Mouse (Mus musculus) liver, embryonic 16.5 days (tissue): ENCODE data around the gene Gm10718. TPM values are rescaled to one million over a fixed set of nuclear protein-coding genes. Genes with fewer than 3 reads are reported as not detected.
"Not testable (repeated sequence)": the region's sequence is repeated elsewhere in the genome, so short reads cannot be mapped to it uniquely, and the experiment has no call there.

Experiments
- ATAC-seq: fragments of 200-750 bp; cut with Nextera tagmentation; 2 replicates; pipeline ENCODE4 v1.8.0; 2017; ENCODE audit warnings: low read depth, mild to moderate bottlenecking, moderate number of reproducible peaks, moderate library complexity
- H3K27ac ChIP-seq: fragments of 300-500 bp; sonication (generic); 2 replicates; pipeline ENCODE4 v1.5.1; 2014; ENCODE audit warnings: mild to moderate bottlenecking, low read length
- H3K27me3 ChIP-seq: fragments of 300-500 bp; sonication (generic); 2 replicates; pipeline ENCODE4 v1.6.1; 2014; ENCODE audit warnings: low read depth, low read length, mixed read lengths; ENCODE audit not compliant: control insufficient read depth, insufficient read depth
- H3K36me3 ChIP-seq: fragments of 300-500 bp; sonication (generic); 2 replicates; pipeline ENCODE4 v1.6.1; 2014; ENCODE audit warnings: mild to moderate bottlenecking; ENCODE audit not compliant: control insufficient read depth, insufficient read depth
- H3K4me1 ChIP-seq: fragments of 300-500 bp; sonication (generic); 2 replicates; pipeline ENCODE4 v1.6.1; 2014; ENCODE audit warnings: low read depth, low read length, mixed read lengths; ENCODE audit not compliant: control insufficient read depth
- H3K4me2 ChIP-seq: fragments of 300-500 bp; sonication (generic); 2 replicates; pipeline ENCODE4 v1.6.1; 2014; ENCODE audit warnings: low read depth, low read length, mixed read lengths
- H3K4me3 ChIP-seq: fragments of 300-500 bp; sonication (generic); 2 replicates; pipeline ENCODE4 v1.5.1; 2014; ENCODE audit warnings: low read depth, mild to moderate bottlenecking, low read length
- H3K9ac ChIP-seq: fragments of 300-500 bp; sonication (generic); 2 replicates; pipeline ENCODE4 v1.6.1; 2014; ENCODE audit warnings: low read depth, low read length
- H3K9me3 ChIP-seq: fragments of 300-500 bp; sonication (generic); replicated peaks from 2 replicates; pipeline ENCODE4 v1.6.1; 2016; ENCODE audit warnings: low read length; ENCODE audit not compliant: control insufficient read depth
- WGBS: fragments of 180-500 bp; shearing (Covaris S2); extraction: QIAGEN DNeasy Blood & Tissue Kit; methylation state at CpG from one replicate; pipeline ENCODE4 v1.1.7; 2014; ENCODE audit not compliant: insufficient replicate concordance; 5-methylcytosine and 5-hydroxymethylcytosine counted together
- polyA plus RNA-seq: library from polyadenylated mRNA; unstranded; fragments of >200 nt; fragmentation: Nextera tagmentation; extraction: Ambion mirVana; gene quantifications from 2 replicates; pipeline ENCODE4 v1.2.1, GENCODE M21; 2015

The Gm10718 gene
- polyA plus RNA-seq, 1 experiment from 2014 or later = not detected

GRCm38 (mm10) chr9:3023985-3024648, 770 bp downstream of the Gm10718 start:
- WGBS = 48% methylated on average over 14 of the region's 16 CpGs

DNA sequence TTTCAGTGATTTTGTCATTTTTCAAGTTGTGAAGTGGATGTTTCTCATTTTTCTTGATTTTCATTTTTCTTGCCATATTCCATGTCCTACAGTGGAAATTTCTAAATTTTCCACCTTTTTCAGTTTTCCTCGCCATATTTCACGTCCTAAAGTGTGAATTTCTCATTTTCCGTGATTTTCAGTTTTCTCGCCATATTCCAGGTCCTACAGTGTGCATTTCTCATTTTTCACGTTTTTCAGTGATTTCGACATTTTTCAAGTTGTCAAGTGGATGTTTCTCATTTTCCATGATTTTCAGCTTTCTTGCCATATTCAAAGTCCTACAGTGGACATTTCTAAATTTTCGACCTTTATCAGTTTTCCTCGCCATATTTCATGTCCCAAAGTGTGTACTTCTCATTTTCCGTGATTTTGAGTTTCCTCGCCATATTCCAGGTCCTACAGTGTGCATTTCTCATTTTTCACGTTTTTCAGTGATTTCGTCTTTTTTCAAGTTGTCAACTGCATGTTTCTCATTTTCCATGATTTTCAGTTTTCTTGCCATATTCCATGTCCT, 1.6 kb downstream of the Gm10718 start, which contains the start of gene Gm10717:
TSS of gene Gm10717 (plus strand) at position 506 of the 556 bp plus-strand sequence.
- not testable (repeated sequence) for H3K4me1 ChIP-seq, H3K9me3 ChIP-seq, H3K27ac ChIP-seq, H3K36me3 ChIP-seq, H3K9ac ChIP-seq, H3K4me2 ChIP-seq, H3K4me3 ChIP-seq, H3K27me3 ChIP-seq, ATAC-seq
- whole genome bisulfite sequencing = 63% methylated on average over 12 of the region's 12 CpGs

More at GRCm38 (mm10) chr9:3023985-3024648, 770 bp downstream of the Gm10718 start:
- not testable (repeated sequence) for H3K36me3 ChIP-seq, H3K4me3 ChIP-seq, H3K9me3 ChIP-seq, H3K4me1 ChIP-seq, H3K9ac ChIP-seq, H3K27me3 ChIP-seq, H3K4me2 ChIP-seq, ATAC-seq, H3K27ac ChIP-seq

- H3K4me1 ChIP-seq, H3K36me3 ChIP-seq, H3K27me3 ChIP-seq, ATAC-seq, H3K27ac ChIP-seq, H3K9ac ChIP-seq, H3K4me2 ChIP-seq, H3K4me3 ChIP-seq, H3K9me3 ChIP-seq: not testable (repeated sequence)
- WGBS = 49% methylated on average over 4 of the region's 6 CpGs
Measured at GRCm38 (mm10) chr9:3025653-3026052, 2.3 kb downstream of the Gm10718 start.

DNA sequence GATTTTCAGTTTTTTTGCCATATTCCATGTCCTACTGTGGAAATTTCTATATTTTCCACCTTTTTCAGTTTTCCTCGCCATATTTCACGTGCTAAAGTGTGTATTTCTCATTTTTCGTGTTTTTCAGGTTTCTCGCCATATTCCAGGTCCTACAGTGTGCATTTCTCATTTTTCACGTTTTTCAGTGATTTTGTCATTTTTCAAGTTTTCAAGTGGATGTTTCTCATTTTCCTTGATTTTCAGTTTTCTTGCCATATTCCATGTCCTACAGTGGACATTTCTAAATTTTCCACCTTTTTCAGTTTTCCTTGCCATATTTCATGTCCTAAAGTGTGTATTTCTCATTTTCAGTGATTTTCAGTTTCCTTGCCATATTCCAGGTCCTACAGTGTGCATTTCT, 2.8 kb downstream of the Gm10718 start:
- H3K9ac ChIP-seq, H3K9me3 ChIP-seq, ATAC-seq, H3K36me3 ChIP-seq, H3K4me2 ChIP-seq, H3K4me1 ChIP-seq, H3K27me3 ChIP-seq, H3K27ac ChIP-seq, H3K4me3 ChIP-seq: not testable (repeated sequence)
- WGBS = 56% methylated on average over 5 of the region's 5 CpGs

- not testable (repeated sequence) for H3K27me3 ChIP-seq, H3K4me2 ChIP-seq, H3K9me3 ChIP-seq, ATAC-seq, H3K4me3 ChIP-seq, H3K4me1 ChIP-seq, H3K27ac ChIP-seq, H3K36me3 ChIP-seq, H3K9ac ChIP-seq
- 57% methylated on average over 9 of the region's 9 CpGs for WGBS
Measured at GRCm38 (mm10) chr9:3026741-3027140, 3.4 kb downstream of the Gm10718 start.

DNA sequence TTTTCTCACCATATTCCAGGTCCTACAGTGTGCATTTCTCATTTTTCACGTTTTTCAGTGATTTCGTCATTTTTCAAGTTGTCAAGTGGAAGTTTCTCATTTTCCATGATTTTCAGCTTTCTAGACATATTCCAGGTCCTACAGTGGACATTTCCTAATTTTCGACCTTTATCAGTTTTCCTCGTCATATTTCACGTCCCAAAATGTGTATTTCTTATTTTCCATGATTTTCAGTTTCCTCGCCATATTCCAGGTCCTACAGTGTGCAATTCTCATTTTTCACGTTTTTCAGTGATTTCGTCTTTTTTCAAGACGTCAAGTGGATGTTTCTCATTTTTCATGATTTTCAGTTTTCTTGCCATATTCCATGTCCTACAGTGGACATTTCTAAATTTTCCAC, 3.9 kb downstream of the Gm10718 start:
- not testable (repeated sequence) for H3K9ac ChIP-seq, H3K9me3 ChIP-seq, H3K27ac ChIP-seq, H3K4me2 ChIP-seq, H3K4me3 ChIP-seq, H3K27me3 ChIP-seq, ATAC-seq, H3K4me1 ChIP-seq, H3K36me3 ChIP-seq
- 54% methylated on average over 9 of the region's 9 CpGs for WGBS

- WGBS = 53% methylated on average over 12 of the region's 16 CpGs
Measured at GRCm38 (mm10) chr9:3029276-3030000, 6.1 kb downstream of the Gm10718 start.

DNA sequence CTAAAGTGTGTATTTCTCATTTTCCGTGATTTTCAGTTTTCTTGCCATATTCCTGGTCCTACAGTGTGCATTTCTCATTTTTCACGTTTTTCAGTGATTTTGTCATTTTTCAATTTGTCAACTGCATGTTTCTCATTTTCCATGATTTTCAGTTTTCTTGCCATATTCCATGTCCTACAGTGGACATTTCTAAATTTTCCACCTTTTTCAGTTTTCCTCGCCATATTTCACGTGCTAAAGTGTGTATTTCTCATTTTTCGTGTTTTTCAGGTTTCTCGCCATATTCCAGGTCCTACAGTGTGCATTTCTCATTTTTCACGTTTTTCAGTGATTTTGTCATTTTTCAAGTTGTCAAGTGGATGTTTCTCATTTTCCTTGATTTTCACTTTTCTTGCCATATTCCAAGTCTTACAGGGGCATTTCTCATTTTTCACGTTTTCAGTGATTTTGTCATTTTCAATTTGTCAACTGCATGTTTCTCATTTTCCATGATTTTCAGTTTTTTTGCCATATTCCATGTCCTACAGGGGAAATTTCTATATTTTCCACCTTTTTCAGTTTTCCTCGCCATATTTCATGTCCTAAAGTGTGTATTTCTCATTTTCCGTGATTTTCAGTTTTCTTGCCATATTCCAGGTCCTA, 7.5 kb downstream of the Gm10718 start:
- H3K4me2 ChIP-seq, H3K27me3 ChIP-seq, H3K27ac ChIP-seq, H3K9me3 ChIP-seq, H3K36me3 ChIP-seq, H3K9ac ChIP-seq, ATAC-seq, H3K4me1 ChIP-seq, H3K4me3 ChIP-seq: not testable (repeated sequence)
- 48% methylated on average over 2 of the region's 10 CpGs for WGBS

More at GRCm38 (mm10) chr9:3029276-3030000, 6.1 kb downstream of the Gm10718 start:
- not testable (repeated sequence) for H3K9ac ChIP-seq, H3K4me3 ChIP-seq, H3K27ac ChIP-seq, H3K27me3 ChIP-seq, H3K4me1 ChIP-seq, H3K36me3 ChIP-seq, ATAC-seq, H3K9me3 ChIP-seq, H3K4me2 ChIP-seq

- not testable (repeated sequence) for H3K27me3 ChIP-seq
- no CpG with 5 or more reads among the region's 8 CpGs for WGBS
Measured at GRCm38 (mm10) chr9:3034299-3034698, 11.0 kb downstream of the Gm10718 start, which contains the start of gene Gm17535. Gene Gm17535 (plus strand): TSS chr9:3034599.

More at GRCm38 (mm10) chr9:3034299-3034698, 11.0 kb downstream of the Gm10718 start, which contains the start of gene Gm17535:
- not testable (repeated sequence) for H3K36me3 ChIP-seq, H3K4me3 ChIP-seq, ATAC-seq, H3K9me3 ChIP-seq, H3K4me2 ChIP-seq, H3K9ac ChIP-seq, H3K27ac ChIP-seq, H3K4me1 ChIP-seq
